In the genomic region with DNA sequence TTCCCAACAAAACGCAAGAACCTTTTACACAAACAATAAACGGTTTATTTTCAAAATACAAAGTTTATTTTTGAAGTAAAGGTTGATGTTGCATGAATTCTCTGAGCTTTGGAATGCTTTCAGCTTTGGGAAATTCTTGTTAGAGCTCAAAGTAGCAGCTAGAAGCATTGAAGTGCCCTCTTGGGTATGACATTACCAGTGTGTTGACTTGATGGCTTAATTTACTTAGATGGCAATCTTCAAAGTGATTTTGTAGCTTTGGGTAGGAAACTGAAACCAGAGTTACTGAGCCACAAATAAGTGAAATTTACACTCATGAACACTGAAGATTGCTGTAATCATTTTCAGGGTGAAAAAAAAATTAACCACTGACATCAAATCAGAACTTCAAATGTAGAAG, we compare ENCODE assay signal across 24 mouse cellular contexts.
"Had no signal": no experiment of that assay in that cellular context is flagged by ENCODE, and none has a peak within 500 bp of the region (broad histone marks: within the 10 kb centered on the region; RNA-seq: fewer than 3 reads in every experiment).

No protein-coding gene starts in this region.

- H3K4me1 ChIP-seq: heart, embryonic 13.5 days; heart, embryonic 15.5 days; hindbrain, embryonic 13.5 days; hindbrain, embryonic 15.5 days; limb, embryonic 13.5 days; limb, embryonic 15.5 days; liver, embryonic 12.5 days had no signal

- H3K9me3 ChIP-seq: heart, embryonic 13.5 days; heart, embryonic 15.5 days; hindbrain, embryonic 13.5 days; hindbrain, embryonic 15.5 days; limb, embryonic 13.5 days; limb, embryonic 15.5 days; liver, embryonic 12.5 days had no signal

- DNase-seq: gastrocnemius, postnatal 14 days; gastrocnemius, postnatal 36 days; heart, adult 11 months; heart, adult 2 months; heart, postnatal 14 days; heart, postnatal 36 days; kidney, adult 11 months; kidney, adult 9 months; kidney, postnatal 10 days; kidney, postnatal 36 days; layer of hippocampus, adult 9-11 months; layer of hippocampus, postnatal 36 days; left cerebral cortex, postnatal 4 days had no signal

- ATAC-seq: hindbrain, postnatal 0 days; intestine, embryonic 16.5 days; liver, embryonic 12.5 days had no signal

- H3K36me3 ChIP-seq: heart, embryonic 13.5 days; heart, embryonic 15.5 days; hindbrain, embryonic 13.5 days; hindbrain, embryonic 15.5 days; limb, embryonic 13.5 days; limb, embryonic 15.5 days; liver, embryonic 12.5 days had no signal

- H3K27me3 ChIP-seq: heart, embryonic 13.5 days; heart, embryonic 15.5 days; hindbrain, embryonic 13.5 days; hindbrain, embryonic 15.5 days; limb, embryonic 13.5 days; limb, embryonic 15.5 days; liver, embryonic 12.5 days had no signal

- H3K4me3 ChIP-seq: heart, adult 2 months; heart, embryonic 13.5 days; heart, embryonic 15.5 days; hindbrain, embryonic 13.5 days; hindbrain, embryonic 15.5 days; limb, embryonic 13.5 days; limb, embryonic 15.5 days; liver, embryonic 12.5 days had no signal

- H3K27ac ChIP-seq: heart, adult 2 months; heart, embryonic 13.5 days; heart, embryonic 15.5 days; hindbrain, embryonic 13.5 days; hindbrain, embryonic 15.5 days; hindbrain, postnatal 0 days; limb, embryonic 13.5 days; limb, embryonic 15.5 days; liver, embryonic 12.5 days; liver, embryonic 14.5 days had no signal

- H3K9ac ChIP-seq: heart, embryonic 13.5 days; heart, embryonic 15.5 days; hindbrain, embryonic 13.5 days; hindbrain, embryonic 15.5 days; limb, embryonic 13.5 days; limb, embryonic 15.5 days; liver, embryonic 12.5 days; liver, embryonic 14.5 days had no signal

- H3K4me2 ChIP-seq: heart, embryonic 11.5 days; heart, embryonic 13.5 days; heart, embryonic 15.5 days; hindbrain, embryonic 13.5 days; hindbrain, embryonic 15.5 days; limb, embryonic 13.5 days; limb, embryonic 15.5 days; liver, embryonic 12.5 days had no signal
